Mouse (Mus musculus) cerebellum, adult 9-10 months (tissue): ENCODE measurements around the gene Pou6f2.

Experiments used
- DNase-seq: peaks from one replicate; pipeline ENCODE4 v3.0.0; 2022

The Pou6f2 gene

GRCm38 (mm10) chr13:18211242-18211641 is 186.2 kb downstream of the Pou6f2 start:
- no peak for DNase-seq

GRCm38 (mm10) chr13:18204476-18205250 is 192.8 kb downstream of the Pou6f2 start:
- no peak for DNase-seq

DNA sequence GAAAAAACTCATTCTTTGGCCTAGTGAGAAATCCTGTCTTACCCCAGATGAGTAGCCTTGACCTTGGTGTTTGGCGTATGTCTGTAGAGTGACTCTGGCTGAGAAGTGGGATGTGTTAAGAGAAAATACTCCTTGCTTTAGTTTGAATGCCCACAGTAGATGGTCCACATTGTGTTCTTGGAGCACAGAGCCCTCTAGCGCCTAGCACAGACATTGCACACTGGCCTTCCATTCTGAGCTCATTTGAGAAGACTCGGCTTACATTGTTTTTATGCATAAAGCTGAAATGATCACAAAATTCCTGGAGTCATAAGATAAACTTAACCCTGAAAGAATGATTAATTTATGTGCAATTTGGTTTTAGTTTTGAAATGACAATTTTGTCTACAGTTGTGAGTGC is 223.5 kb downstream of the Pou6f2 start:
- no peak for DNase-seq

DNA sequence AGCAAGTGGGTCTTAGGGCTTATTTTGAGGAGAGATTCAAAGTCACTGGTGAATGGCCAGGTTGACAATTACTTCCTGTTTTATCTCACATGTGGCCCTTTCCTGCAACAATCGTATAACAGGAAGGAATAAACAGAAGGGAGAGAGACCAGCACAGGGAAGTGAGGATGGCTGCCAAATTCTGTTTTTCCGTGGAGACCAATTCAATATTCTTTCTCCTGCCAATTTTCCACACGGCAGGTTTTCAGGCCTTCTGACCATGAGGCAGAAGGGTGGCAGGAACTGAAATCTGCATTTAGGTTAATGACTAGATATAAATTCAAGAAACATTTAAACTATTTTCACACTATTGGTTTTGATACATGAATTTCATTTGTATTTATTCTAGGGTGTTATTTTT is 224.5 kb downstream of the Pou6f2 start:
- DNase-seq = peak; percentile 4

DNA sequence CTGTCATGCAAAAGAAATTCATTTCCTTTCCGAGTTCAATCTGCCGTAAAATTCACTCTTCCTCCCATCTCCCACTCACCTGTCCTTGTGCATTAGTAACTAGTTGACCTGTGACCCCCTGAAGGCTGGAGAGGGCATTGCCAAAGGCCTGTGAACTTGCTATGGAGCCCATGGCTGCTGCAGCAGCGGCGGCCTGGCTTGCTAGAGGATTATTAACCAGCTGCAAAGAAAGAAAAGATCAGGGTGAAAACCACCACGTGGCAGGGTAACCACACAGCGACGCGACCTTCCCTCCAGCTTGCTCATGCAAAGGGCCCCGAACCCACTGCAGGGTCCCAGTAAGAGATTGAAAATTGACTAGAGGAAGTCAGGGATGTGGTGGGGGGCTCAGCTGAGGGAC is 225.2 kb downstream of the Pou6f2 start:
- DNase-seq = no peak

DNA sequence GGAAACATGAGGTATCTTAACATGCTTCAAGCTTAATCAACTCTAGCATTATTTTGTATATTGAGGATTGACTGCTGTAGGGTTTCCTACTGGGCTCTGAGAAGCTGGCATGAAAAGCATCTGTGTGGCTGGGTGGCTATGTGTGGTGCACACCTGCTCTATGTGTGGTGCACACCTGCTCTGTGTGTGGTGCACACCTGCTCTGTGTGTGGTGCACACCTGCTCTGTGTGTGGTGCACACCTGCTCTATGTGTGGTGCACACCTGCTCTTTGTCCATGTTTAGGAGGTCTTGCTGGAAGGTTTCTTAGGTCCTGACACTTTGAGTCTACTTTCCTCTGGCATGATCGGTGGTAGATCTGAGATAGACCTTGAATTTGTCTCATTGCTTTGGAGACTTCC is 233.3 kb downstream of the Pou6f2 start:
- no peak for DNase-seq

- DNase-seq = no peak
Observed at GRCm38 (mm10) chr13:18160566-18160965, 236.9 kb downstream of the Pou6f2 start.

DNA sequence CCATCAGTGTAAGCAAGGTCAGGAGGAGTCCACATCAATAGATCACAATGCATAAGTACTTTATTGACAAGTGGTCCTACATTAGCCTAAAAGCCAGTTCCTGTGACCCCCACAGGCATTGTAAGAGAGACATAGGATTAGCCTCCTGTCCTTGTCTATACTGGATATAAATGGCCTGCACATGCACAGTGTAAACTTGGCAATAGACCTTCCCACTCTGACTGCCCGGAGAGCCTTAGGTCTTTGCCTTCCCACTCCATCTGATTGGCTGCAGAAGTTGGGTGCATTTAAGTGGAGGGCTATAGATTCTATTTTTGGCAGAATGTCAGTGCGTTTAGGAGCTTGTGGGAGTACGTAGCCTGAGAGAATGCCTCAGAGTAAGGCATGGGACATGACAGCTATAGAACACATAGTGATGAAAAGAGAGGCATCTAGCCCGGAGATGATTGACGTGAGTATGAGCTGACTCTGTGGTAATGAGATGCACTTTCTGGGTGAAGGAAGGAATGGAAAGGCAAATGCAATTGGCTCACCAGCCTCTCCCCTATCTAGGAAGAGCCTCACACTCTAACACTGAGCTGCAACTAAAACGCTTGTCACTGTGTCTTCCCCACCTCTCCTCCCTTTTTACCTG is 243.4 kb downstream of the Pou6f2 start:
- no peak for DNase-seq

- no peak for DNase-seq
Observed at GRCm38 (mm10) chr13:18133646-18134045, 263.8 kb downstream of the Pou6f2 start.

- no peak for DNase-seq
Observed at GRCm38 (mm10) chr13:18133193-18133592, 264.3 kb downstream of the Pou6f2 start.

DNA sequence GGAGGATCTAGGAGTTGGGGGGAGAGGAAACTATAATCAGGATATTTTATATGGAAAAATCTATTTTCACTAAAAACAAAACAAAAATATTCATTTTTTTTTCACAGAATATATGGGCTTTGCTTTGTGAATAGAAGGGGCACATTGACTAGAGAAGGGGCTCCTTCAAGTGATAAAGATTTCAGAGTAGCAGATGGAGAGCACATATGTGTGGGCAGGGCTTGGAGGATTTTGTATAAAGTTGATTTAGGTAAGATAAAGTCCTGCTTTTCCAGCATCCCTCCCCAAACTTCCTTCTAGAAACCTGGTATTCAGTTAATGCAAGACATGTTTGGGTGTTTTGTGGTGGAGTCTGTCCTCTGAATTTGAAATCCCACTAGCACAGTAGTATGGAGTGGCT is 266.2 kb downstream of the Pou6f2 start:
- DNase-seq = no peak

GRCm38 (mm10) chr13:18129697-18130096 is 267.8 kb downstream of the Pou6f2 start:
- no peak for DNase-seq

GRCm38 (mm10) chr13:18128826-18129225 is 268.7 kb downstream of the Pou6f2 start:
- DNase-seq = no peak

GRCm38 (mm10) chr13:18128053-18128452 is 269.4 kb downstream of the Pou6f2 start:
- DNase-seq = no peak

DNA sequence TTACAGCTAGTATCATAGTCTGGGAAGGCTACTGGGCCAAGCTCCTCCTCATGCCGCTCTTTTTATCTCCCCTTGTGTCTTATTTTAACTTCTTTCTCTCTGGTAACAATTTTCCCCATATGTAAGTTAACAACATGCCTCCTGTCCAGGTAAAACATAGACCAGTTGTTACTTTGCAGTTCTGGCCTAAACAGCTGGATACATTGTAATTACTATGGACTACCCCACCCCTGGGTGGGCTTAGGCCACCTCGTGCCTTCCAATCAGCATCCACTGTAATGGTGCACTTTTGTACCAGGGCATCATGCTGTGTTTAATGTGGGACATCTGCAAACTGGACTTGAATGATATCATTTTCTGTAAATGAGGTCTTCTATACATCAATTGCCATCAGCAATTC is 271.4 kb downstream of the Pou6f2 start:
- no peak for DNase-seq

GRCm38 (mm10) chr13:18125226-18126000 is 272.1 kb downstream of the Pou6f2 start:
- DNase-seq = no peak

GRCm38 (mm10) chr13:18124368-18124767 is 273.1 kb downstream of the Pou6f2 start:
- peak; percentile 18 for DNase-seq

DNA sequence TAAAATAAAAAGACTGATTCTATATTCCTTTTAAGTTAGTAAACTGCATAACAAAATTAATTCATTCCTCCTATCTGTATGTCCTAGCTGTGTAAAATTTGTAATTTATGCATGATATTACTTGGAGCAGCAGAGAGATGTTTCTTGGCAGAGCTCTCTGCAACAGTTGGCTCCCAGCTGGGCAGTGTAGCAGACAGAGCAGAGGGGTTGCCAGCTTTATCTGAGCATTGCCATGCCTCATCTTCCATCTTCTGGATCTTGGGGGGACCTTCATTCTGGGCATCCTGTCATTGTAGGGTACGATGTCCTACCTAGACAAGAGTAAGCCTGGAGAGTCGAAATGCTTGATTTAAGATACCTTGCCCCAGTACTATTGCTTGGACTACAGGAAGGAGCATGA is 277.1 kb downstream of the Pou6f2 start:
- DNase-seq = no peak

DNA sequence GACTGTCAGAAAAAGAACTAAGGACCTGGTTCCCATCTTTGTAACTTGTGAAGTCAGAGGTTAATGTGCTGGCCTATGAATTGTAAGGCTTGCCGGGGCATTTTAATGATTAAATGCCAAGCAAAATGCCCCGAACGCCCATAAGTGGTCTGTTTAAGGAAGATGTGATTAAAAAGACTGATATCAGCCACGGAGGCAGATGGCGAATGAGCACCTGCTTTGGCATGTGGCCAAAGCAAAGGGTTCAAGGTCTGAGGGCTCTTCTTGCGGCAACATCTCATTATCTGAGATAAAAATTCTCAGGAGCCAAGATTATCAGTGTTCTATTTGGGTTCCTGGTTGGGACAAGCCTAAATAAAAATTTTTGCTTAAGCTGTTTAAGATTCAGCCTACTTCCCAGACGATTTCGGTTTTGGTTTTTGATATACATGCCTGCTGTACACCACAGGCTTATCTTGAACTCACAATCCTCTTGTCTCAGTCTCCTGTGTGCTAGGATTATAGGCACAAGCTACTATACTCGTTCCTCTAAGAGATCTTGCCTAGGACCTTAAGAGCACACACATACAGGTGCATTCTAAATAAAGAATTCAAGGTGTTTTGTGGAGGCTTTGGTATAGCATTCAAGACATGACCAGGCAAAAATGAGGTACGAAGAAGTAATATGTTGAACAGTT is 315.9 kb downstream of the Pou6f2 start:
- DNase-seq = no peak
